Mouse (Mus musculus): ENCODE results near the gene Trim40. TPM values are rescaled to one million over a fixed set of nuclear protein-coding genes. Genes with fewer than 3 reads are reported as not detected.

The Trim40 gene
- polyA plus RNA-seq, 1 experiment from 2014 or later = not detected

- Histone ChIP-seq H3K4me3 (no peak overlapping the region), H3K36me3 (no peaks in the 10 kb centered on the region), H3K27ac (no peak overlapping the region), H3K27me3 (peaks cover 8% of the 10 kb centered on the region), H3K9ac (no peak overlapping the region), H3K4me2 (no peak overlapping the region), H3K9me3 (no peaks in the 10 kb centered on the region), H3K4me1 (no peaks in the 10 kb centered on the region)
- ATAC-seq (ENCODE audit: insufficient number of reproducible peaks, insufficient read depth, low FRiP score, low TSS enrichment, low read depth) = no peak
- 3% methylated on average over 2 of the region's 2 CpGs for WGBS
These were observed 24.2 kb upstream of the Trim40 start for GRCm38 (mm10) chr17:36914108-36914507.

GRCm38 (mm10) chr17:36912031-36912430, 22.1 kb upstream of the Trim40 start:
- H3K36me3 ChIP-seq = no peaks in the 10 kb centered on the region
- no peak overlapping the region for H3K27ac ChIP-seq
- no peaks in the 10 kb centered on the region for H3K9me3 ChIP-seq
- no peak overlapping the region for H3K4me3 ChIP-seq
- ATAC-seq (ENCODE audit: insufficient number of reproducible peaks, insufficient read depth, low FRiP score, low TSS enrichment, low read depth) = no peak
- H3K9ac ChIP-seq = no peak overlapping the region
- H3K4me1 ChIP-seq = no peaks in the 10 kb centered on the region
- H3K4me2 ChIP-seq = no peak overlapping the region
- peaks cover 8% of the 10 kb centered on the region for H3K27me3 ChIP-seq
- WGBS = 82% methylated on average over 2 of the region's 2 CpGs

DNA sequence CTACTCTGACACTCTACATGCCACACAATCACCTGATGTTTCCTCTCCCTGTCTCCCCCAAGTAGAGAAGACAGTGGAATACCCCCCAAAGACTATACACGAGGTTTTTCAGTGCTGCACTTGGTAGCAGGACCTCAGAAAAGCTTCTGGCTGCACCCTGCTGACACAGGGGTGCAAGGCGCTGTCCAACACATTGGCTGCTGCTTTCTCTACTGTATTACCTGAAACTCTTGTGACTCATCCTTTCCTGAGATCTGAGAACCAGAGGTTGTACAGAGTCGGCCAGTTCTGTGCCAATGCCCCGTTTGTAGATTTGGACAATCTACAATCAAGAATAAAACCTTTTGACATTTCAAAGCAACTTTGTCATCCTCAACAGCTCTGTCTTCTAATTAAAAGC, 19.9 kb upstream of the Trim40 start:
- H3K27me3 ChIP-seq = peaks cover 3% of the 10 kb centered on the region
- H3K9ac ChIP-seq = no peak overlapping the region
- H3K9me3 ChIP-seq = no peaks in the 10 kb centered on the region
- no peaks in the 10 kb centered on the region for H3K4me1 ChIP-seq
- H3K4me2 ChIP-seq = no peak overlapping the region
- ATAC-seq (ENCODE audit: insufficient number of reproducible peaks, insufficient read depth, low FRiP score, low TSS enrichment, low read depth) = no peak
- WGBS = 51% methylated on average over 4 of the region's 4 CpGs
- H3K36me3 ChIP-seq = no peaks in the 10 kb centered on the region
- no peak overlapping the region for H3K27ac ChIP-seq
- H3K4me3 ChIP-seq = no peak overlapping the region

DNA sequence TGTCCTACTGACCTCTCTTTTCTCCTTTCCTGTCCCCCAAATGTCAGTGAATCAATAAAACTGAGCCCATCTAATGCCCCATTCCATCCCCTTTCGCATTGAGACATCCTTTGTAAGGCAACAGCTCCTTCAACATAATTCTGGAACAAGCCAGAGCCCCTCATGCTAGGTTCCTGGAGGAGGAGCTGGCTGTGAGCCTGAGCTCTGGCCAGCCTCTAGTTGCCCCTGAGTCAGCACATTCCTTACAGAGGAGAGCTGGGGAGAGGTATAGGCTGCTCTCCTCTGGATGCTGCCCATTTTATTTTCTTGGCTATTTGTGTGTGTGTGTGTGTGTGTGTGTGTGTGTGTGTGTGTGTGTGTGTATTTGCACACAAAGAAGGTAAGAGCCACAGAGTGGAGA, 18.3 kb upstream of the Trim40 start:
- H3K36me3 ChIP-seq = no peaks in the 10 kb centered on the region
- H3K9ac ChIP-seq = no peak overlapping the region
- no peaks in the 10 kb centered on the region for H3K9me3 ChIP-seq
- no peaks in the 10 kb centered on the region for H3K4me1 ChIP-seq
- H3K4me3 ChIP-seq = no peak overlapping the region
- WGBS = 54% methylated on average over 1 of the region's 1 CpGs
- peaks cover 3% of the 10 kb centered on the region for H3K27me3 ChIP-seq
- no peak overlapping the region for H3K27ac ChIP-seq
- no peak for ATAC-seq (ENCODE audit: insufficient number of reproducible peaks, insufficient read depth, low FRiP score, low TSS enrichment, low read depth)
- no peak overlapping the region for H3K4me2 ChIP-seq

- 70% methylated on average over 3 of the region's 3 CpGs for WGBS
- Histone ChIP-seq H3K27me3 (no peaks in the 10 kb centered on the region; the same call in 1 of the 2 replicates), H3K9ac (no peak overlapping the region), H3K9me3 (no peaks in the 10 kb centered on the region), H3K27ac (no peak overlapping the region), H3K36me3 (no peaks in the 10 kb centered on the region), H3K4me2 (no peak overlapping the region), H3K4me3 (no peak overlapping the region), H3K4me1 (no peaks in the 10 kb centered on the region)
- ATAC-seq (ENCODE audit: insufficient number of reproducible peaks, insufficient read depth, low FRiP score, low TSS enrichment, low read depth) = no peak
These were observed 13.7 kb upstream of the Trim40 start for GRCm38 (mm10) chr17:36903651-36904050.

DNA sequence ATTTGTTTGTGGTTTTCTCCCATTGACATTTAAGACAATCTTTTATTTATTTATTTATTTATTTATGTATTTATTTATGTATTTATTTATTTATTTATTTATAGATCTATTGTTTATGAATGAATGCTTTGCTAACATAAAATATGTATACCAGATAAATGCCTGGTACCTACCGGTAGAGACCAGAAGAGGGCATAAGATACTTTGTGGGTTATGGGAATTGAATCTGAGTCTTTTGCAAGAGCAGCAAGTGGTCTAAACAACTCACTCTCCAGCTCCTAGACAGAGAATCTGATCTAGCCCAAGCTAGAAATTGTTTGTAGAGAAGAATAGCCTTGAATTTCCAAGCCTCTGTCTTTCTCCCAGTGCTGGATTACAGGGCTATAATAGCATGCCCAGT, 10.8 kb upstream of the Trim40 start:
- Histone ChIP-seq H3K36me3 (no peaks in the 10 kb centered on the region), H3K4me2 (no peak overlapping the region), H3K9me3 (no peaks in the 10 kb centered on the region), H3K27ac (no peak overlapping the region), H3K9ac (no peak overlapping the region), H3K27me3 (peaks cover 3% of the 10 kb centered on the region; the same call in 1 of the 2 replicates), H3K4me1 (no peaks in the 10 kb centered on the region), H3K4me3 (no peak overlapping the region)
- ATAC-seq (ENCODE audit: insufficient number of reproducible peaks, insufficient read depth, low FRiP score, low TSS enrichment, low read depth) = no peak
- 36% methylated on average over 1 of the region's 1 CpGs for WGBS

DNA sequence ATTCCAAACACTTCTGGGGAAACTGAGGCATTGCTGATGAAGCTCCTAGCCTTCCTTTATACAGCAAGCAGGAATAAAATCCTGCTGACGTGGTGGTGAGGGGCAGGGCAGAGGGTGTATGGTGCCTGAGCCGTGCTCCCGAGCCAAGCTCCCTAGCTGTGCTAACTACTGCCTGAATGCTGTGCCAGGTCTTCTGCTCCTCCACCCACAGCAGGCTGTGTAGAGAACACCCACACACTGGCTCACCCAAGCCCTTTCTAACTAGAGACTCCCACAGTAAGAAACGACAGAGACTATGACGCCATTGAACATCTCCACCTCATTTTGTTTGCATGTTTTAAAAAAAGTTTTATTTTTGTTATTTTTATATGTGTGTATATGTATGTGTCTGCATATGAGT, 10.1 kb upstream of the Trim40 start:
- H3K4me1 ChIP-seq = no peaks in the 10 kb centered on the region
- H3K36me3 ChIP-seq = no peaks in the 10 kb centered on the region
- no peak overlapping the region for H3K4me2 ChIP-seq
- H3K9ac ChIP-seq = no peak overlapping the region
- H3K27me3 ChIP-seq = peaks cover 3% of the 10 kb centered on the region; the same call in 1 of the 2 replicates
- H3K9me3 ChIP-seq = no peaks in the 10 kb centered on the region
- H3K27ac ChIP-seq = no peak overlapping the region
- ATAC-seq (ENCODE audit: insufficient number of reproducible peaks, insufficient read depth, low FRiP score, low TSS enrichment, low read depth) = no peak
- H3K4me3 ChIP-seq = no peak overlapping the region
- 85% methylated on average over 5 of the region's 5 CpGs for WGBS

GRCm38 (mm10) chr17:36899376-36899775, 9.5 kb upstream of the Trim40 start:
- Histone ChIP-seq H3K4me2 (no peak overlapping the region), H3K9me3 (no peaks in the 10 kb centered on the region), H3K36me3 (no peaks in the 10 kb centered on the region), H3K4me3 (no peak overlapping the region), H3K4me1 (no peaks in the 10 kb centered on the region), H3K9ac (no peak overlapping the region), H3K27ac (no peak overlapping the region), H3K27me3 (peaks cover 3% of the 10 kb centered on the region; the same call in 1 of the 2 replicates)
- 74% methylated on average over 4 of the region's 4 CpGs for WGBS
- ATAC-seq (ENCODE audit: insufficient number of reproducible peaks, insufficient read depth, low FRiP score, low TSS enrichment, low read depth) = no peak

GRCm38 (mm10) chr17:36897552-36898205, 7.8 kb upstream of the Trim40 start, which contains the start of gene Trim31:
Gene Trim31 (plus strand): TSS chr17:36898118.
- WGBS = 67% methylated on average over 6 of the region's 6 CpGs
- no peak within 1 kb of the TSS for H3K4me3 ChIP-seq
- no peak within 1 kb of the TSS for H3K27ac ChIP-seq
- no peak within 1 kb of the TSS for H3K4me2 ChIP-seq
- H3K27me3 ChIP-seq = peaks cover 3% of the 10 kb centered on the region; the same call in 1 of the 2 replicates
- ATAC-seq (ENCODE audit: insufficient number of reproducible peaks, insufficient read depth, low FRiP score, low TSS enrichment, low read depth) = no peak
- no peaks in the 10 kb centered on the region for H3K9me3 ChIP-seq
- H3K9ac ChIP-seq = no peak within 1 kb of the TSS
- no peaks in the 10 kb centered on the region for H3K36me3 ChIP-seq
- no peaks in the 10 kb centered on the region for H3K4me1 ChIP-seq

GRCm38 (mm10) chr17:36897065-36897464, 7.1 kb upstream of the Trim40 start:
- Histone ChIP-seq H3K4me2 (no peak overlapping the region), H3K27ac (no peak overlapping the region), H3K4me1 (no peaks in the 10 kb centered on the region), H3K9me3 (no peaks in the 10 kb centered on the region), H3K4me3 (no peak overlapping the region), H3K9ac (no peak overlapping the region), H3K36me3 (no peaks in the 10 kb centered on the region), H3K27me3 (peaks cover 3% of the 10 kb centered on the region; the same call in 1 of the 2 replicates)
- no peak for ATAC-seq (ENCODE audit: insufficient number of reproducible peaks, insufficient read depth, low FRiP score, low TSS enrichment, low read depth)

GRCm38 (mm10) chr17:36896583-36896982, 6.7 kb upstream of the Trim40 start:
- no peak overlapping the region for H3K4me2 ChIP-seq
- H3K27ac ChIP-seq = no peak overlapping the region
- no peaks in the 10 kb centered on the region for H3K36me3 ChIP-seq
- WGBS = 81% methylated on average over 1 of the region's 1 CpGs
- H3K9me3 ChIP-seq = no peaks in the 10 kb centered on the region
- ATAC-seq (ENCODE audit: insufficient number of reproducible peaks, insufficient read depth, low FRiP score, low TSS enrichment, low read depth) = no peak
- H3K9ac ChIP-seq = no peak overlapping the region
- H3K4me3 ChIP-seq = no peak overlapping the region
- no peaks in the 10 kb centered on the region for H3K4me1 ChIP-seq
- peaks cover 3% of the 10 kb centered on the region; the same call in 1 of the 2 replicates for H3K27me3 ChIP-seq

GRCm38 (mm10) chr17:36893387-36893786, 3.5 kb upstream of the Trim40 start:
- no peak overlapping the region for H3K9ac ChIP-seq
- H3K4me2 ChIP-seq = no peak overlapping the region
- no peak overlapping the region for H3K4me3 ChIP-seq
- no peaks in the 10 kb centered on the region for H3K9me3 ChIP-seq
- no peaks in the 10 kb centered on the region for H3K36me3 ChIP-seq
- H3K27ac ChIP-seq = no peak overlapping the region
- no peaks in the 10 kb centered on the region for H3K4me1 ChIP-seq
- ATAC-seq (ENCODE audit: insufficient number of reproducible peaks, insufficient read depth, low FRiP score, low TSS enrichment, low read depth) = no peak
- peaks cover 11% of the 10 kb centered on the region; the same call in 1 of the 2 replicates for H3K27me3 ChIP-seq
- 71% methylated on average over 5 of the region's 5 CpGs for WGBS
